Mouse (Mus musculus): ENCODE data around the gene Tgfbr1. TPM values are rescaled to one million over a fixed set of nuclear protein-coding genes. Genes with fewer than 3 reads are reported as not detected.
A peak's percentile ranks its signal among the peaks of the same experiment; 100 is the strongest.

Tgfbr1 gene
- polyA plus RNA-seq, 1 experiment from 2014 or later, result 48.6 TPM

- Histone ChIP-seq H3K4me1 (ENCODE audit: control insufficient read depth, insufficient read depth, low read length) (no peaks in the 10 kb centered on the region), H3K4me2 (ENCODE audit: low read depth, low read length) (peak overlapping the region; percentile 39; the same call in 1 of the 2 replicates), H3K9me3 (ENCODE audit: control insufficient read depth, low read length) (no peaks in the 10 kb centered on the region), H3K36me3 (ENCODE audit: control insufficient read depth, insufficient read depth, low read length) (no peaks in the 10 kb centered on the region), H3K27ac (replicated peaks; ENCODE audit: low read depth, low read length) (no peak overlapping the region), H3K4me3 (ENCODE audit: low read depth, low read length) (no peak overlapping the region), H3K9ac (ENCODE audit: low read depth, low read length) (0 out of 2 replicates have a peak overlapping the region, but pooled peaks have one; percentile 2), H3K27me3 (replicated peaks; ENCODE audit: control insufficient read depth, insufficient read depth, low read length) (no peaks in the 10 kb centered on the region)
- WGBS, result 38% methylated on average over 7 of the region's 7 CpGs
- ATAC-seq (ENCODE audit: low read depth) (no peak), DNase-seq (ENCODE audit: low spot score) (no peak)
Measured at GRCm38 (mm10) chr4:47420191-47420590, 67.2 kb downstream of the Tgfbr1 start.

GRCm38 (mm10) chr4:47422194-47422593 is 69.2 kb downstream of the Tgfbr1 start:
- no peak for DNase-seq (ENCODE audit: low spot score)
- no peaks in the 10 kb centered on the region for H3K4me1 ChIP-seq (ENCODE audit: control insufficient read depth, insufficient read depth, low read length)
- H3K27me3 ChIP-seq (replicated peaks; ENCODE audit: control insufficient read depth, insufficient read depth, low read length), result no peaks in the 10 kb centered on the region
- no peak overlapping the region for H3K4me3 ChIP-seq (ENCODE audit: low read depth, low read length)
- no peak overlapping the region for H3K4me2 ChIP-seq (ENCODE audit: low read depth, low read length)
- no peak for ATAC-seq (ENCODE audit: low read depth)
- no peak overlapping the region for H3K27ac ChIP-seq (replicated peaks; ENCODE audit: low read depth, low read length)
- 48% methylated on average over 3 of the region's 3 CpGs for WGBS
- no peaks in the 10 kb centered on the region for H3K9me3 ChIP-seq (ENCODE audit: control insufficient read depth, low read length)
- H3K36me3 ChIP-seq (ENCODE audit: control insufficient read depth, insufficient read depth, low read length), result no peaks in the 10 kb centered on the region
- no peak overlapping the region for H3K9ac ChIP-seq (ENCODE audit: low read depth, low read length)

- 89% methylated on average over 3 of the region's 3 CpGs for WGBS
- ATAC-seq (ENCODE audit: low read depth) (no peak), DNase-seq (ENCODE audit: low spot score) (no peak)
- Histone ChIP-seq H3K4me3 (ENCODE audit: low read depth, low read length) (no peak overlapping the region), H3K9ac (ENCODE audit: low read depth, low read length) (no peak overlapping the region), H3K27me3 (replicated peaks; ENCODE audit: control insufficient read depth, insufficient read depth, low read length) (no peaks in the 10 kb centered on the region), H3K36me3 (ENCODE audit: control insufficient read depth, insufficient read depth, low read length) (no peaks in the 10 kb centered on the region), H3K4me1 (ENCODE audit: control insufficient read depth, insufficient read depth, low read length) (no peaks in the 10 kb centered on the region), H3K27ac (replicated peaks; ENCODE audit: low read depth, low read length) (no peak overlapping the region), H3K9me3 (ENCODE audit: control insufficient read depth, low read length) (no peaks in the 10 kb centered on the region), H3K4me2 (ENCODE audit: low read depth, low read length) (no peak overlapping the region)
Measured at GRCm38 (mm10) chr4:47422946-47423345, 69.9 kb downstream of the Tgfbr1 start.

GRCm38 (mm10) chr4:47424376-47424775 is 71.4 kb downstream of the Tgfbr1 start:
- no peaks in the 10 kb centered on the region for H3K27me3 ChIP-seq (replicated peaks; ENCODE audit: control insufficient read depth, insufficient read depth, low read length)
- H3K4me1 ChIP-seq (ENCODE audit: control insufficient read depth, insufficient read depth, low read length), result no peaks in the 10 kb centered on the region
- no peak overlapping the region for H3K27ac ChIP-seq (replicated peaks; ENCODE audit: low read depth, low read length)
- no peak overlapping the region for H3K4me3 ChIP-seq (ENCODE audit: low read depth, low read length)
- no peak for DNase-seq (ENCODE audit: low spot score)
- no peak overlapping the region for H3K4me2 ChIP-seq (ENCODE audit: low read depth, low read length)
- no peak overlapping the region for H3K9ac ChIP-seq (ENCODE audit: low read depth, low read length)
- no peaks in the 10 kb centered on the region for H3K9me3 ChIP-seq (ENCODE audit: control insufficient read depth, low read length)
- H3K36me3 ChIP-seq (ENCODE audit: control insufficient read depth, insufficient read depth, low read length), result no peaks in the 10 kb centered on the region
- 29% methylated on average over 2 of the region's 2 CpGs for WGBS
- no peak for ATAC-seq (ENCODE audit: low read depth)

- DNase-seq (ENCODE audit: low spot score), result no peak
- no peaks in the 10 kb centered on the region for H3K36me3 ChIP-seq (ENCODE audit: control insufficient read depth, insufficient read depth, low read length)
- no peaks in the 10 kb centered on the region for H3K9me3 ChIP-seq (ENCODE audit: control insufficient read depth, low read length)
- H3K9ac ChIP-seq (ENCODE audit: low read depth, low read length), result no peak overlapping the region
- no peak overlapping the region for H3K4me2 ChIP-seq (ENCODE audit: low read depth, low read length)
- no peak for ATAC-seq (ENCODE audit: low read depth)
- H3K4me3 ChIP-seq (ENCODE audit: low read depth, low read length), result no peak overlapping the region
- 90% methylated on average over 16 of the region's 16 CpGs for WGBS
- H3K27me3 ChIP-seq (replicated peaks; ENCODE audit: control insufficient read depth, insufficient read depth, low read length), result no peaks in the 10 kb centered on the region
- H3K27ac ChIP-seq (replicated peaks; ENCODE audit: low read depth, low read length), result no peak overlapping the region
- H3K4me1 ChIP-seq (ENCODE audit: control insufficient read depth, insufficient read depth, low read length), result no peaks in the 10 kb centered on the region
Measured at GRCm38 (mm10) chr4:47425247-47425830, 72.3 kb downstream of the Tgfbr1 start.

- no peaks in the 10 kb centered on the region for H3K27me3 ChIP-seq (replicated peaks; ENCODE audit: control insufficient read depth, insufficient read depth, low read length)
- H3K4me1 ChIP-seq (ENCODE audit: control insufficient read depth, insufficient read depth, low read length), result no peaks in the 10 kb centered on the region
- H3K4me2 ChIP-seq (ENCODE audit: low read depth, low read length), result no peak overlapping the region
- 59% methylated on average over 3 of the region's 3 CpGs for WGBS
- H3K4me3 ChIP-seq (ENCODE audit: low read depth, low read length), result no peak overlapping the region
- no peaks in the 10 kb centered on the region for H3K36me3 ChIP-seq (ENCODE audit: control insufficient read depth, insufficient read depth, low read length)
- ATAC-seq (ENCODE audit: low read depth) (no peak), DNase-seq (ENCODE audit: low spot score) (no peak)
- H3K9me3 ChIP-seq (ENCODE audit: control insufficient read depth, low read length), result no peaks in the 10 kb centered on the region
- no peak overlapping the region for H3K27ac ChIP-seq (replicated peaks; ENCODE audit: low read depth, low read length)
- no peak overlapping the region for H3K9ac ChIP-seq (ENCODE audit: low read depth, low read length)
Measured at GRCm38 (mm10) chr4:47427606-47428005, 74.6 kb downstream of the Tgfbr1 start.

GRCm38 (mm10) chr4:47430557-47430956 is 77.5 kb downstream of the Tgfbr1 start:
- no peak overlapping the region for H3K4me2 ChIP-seq (ENCODE audit: low read depth, low read length)
- DNase-seq (ENCODE audit: low spot score) (peak; percentile 33), ATAC-seq (ENCODE audit: low read depth) (no peak)
- no peaks in the 10 kb centered on the region for H3K4me1 ChIP-seq (ENCODE audit: control insufficient read depth, insufficient read depth, low read length)
- H3K9ac ChIP-seq (ENCODE audit: low read depth, low read length), result no peak overlapping the region
- no peaks in the 10 kb centered on the region for H3K36me3 ChIP-seq (ENCODE audit: control insufficient read depth, insufficient read depth, low read length)
- 48% methylated on average over 6 of the region's 6 CpGs for WGBS
- no peak overlapping the region for H3K27ac ChIP-seq (replicated peaks; ENCODE audit: low read depth, low read length)
- H3K27me3 ChIP-seq (replicated peaks; ENCODE audit: control insufficient read depth, insufficient read depth, low read length), result no peaks in the 10 kb centered on the region
- no peaks in the 10 kb centered on the region for H3K9me3 ChIP-seq (ENCODE audit: control insufficient read depth, low read length)
- H3K4me3 ChIP-seq (ENCODE audit: low read depth, low read length), result no peak overlapping the region

GRCm38 (mm10) chr4:47431081-47431480 is 78.1 kb downstream of the Tgfbr1 start:
- no peak overlapping the region for H3K27ac ChIP-seq (replicated peaks; ENCODE audit: low read depth, low read length)
- H3K4me2 ChIP-seq (ENCODE audit: low read depth, low read length), result no peak overlapping the region
- no peak overlapping the region for H3K4me3 ChIP-seq (ENCODE audit: low read depth, low read length)
- no peak overlapping the region for H3K9ac ChIP-seq (ENCODE audit: low read depth, low read length)
- ATAC-seq (ENCODE audit: low read depth) (no peak), DNase-seq (ENCODE audit: low spot score) (no peak)
- H3K36me3 ChIP-seq (ENCODE audit: control insufficient read depth, insufficient read depth, low read length), result no peaks in the 10 kb centered on the region
- no peaks in the 10 kb centered on the region for H3K27me3 ChIP-seq (replicated peaks; ENCODE audit: control insufficient read depth, insufficient read depth, low read length)
- H3K4me1 ChIP-seq (ENCODE audit: control insufficient read depth, insufficient read depth, low read length), result no peaks in the 10 kb centered on the region
- H3K9me3 ChIP-seq (ENCODE audit: control insufficient read depth, low read length), result no peaks in the 10 kb centered on the region
- 88% methylated on average over 5 of the region's 5 CpGs for WGBS

GRCm38 (mm10) chr4:47432766-47433165 is 79.7 kb downstream of the Tgfbr1 start:
- 86% methylated on average over 5 of the region's 7 CpGs for WGBS
- no peak overlapping the region for H3K4me3 ChIP-seq (ENCODE audit: low read depth, low read length)
- no peak overlapping the region for H3K9ac ChIP-seq (ENCODE audit: low read depth, low read length)
- H3K36me3 ChIP-seq (ENCODE audit: control insufficient read depth, insufficient read depth, low read length), result no peaks in the 10 kb centered on the region
- H3K9me3 ChIP-seq (ENCODE audit: control insufficient read depth, low read length), result no peaks in the 10 kb centered on the region
- no peak for DNase-seq (ENCODE audit: low spot score)
- 0 out of 2 replicates have a peak, but pooled peaks cover 3% of the 10 kb centered on the region for H3K4me1 ChIP-seq (ENCODE audit: control insufficient read depth, insufficient read depth, low read length)
- no peak overlapping the region for H3K4me2 ChIP-seq (ENCODE audit: low read depth, low read length)
- ATAC-seq (ENCODE audit: low read depth), result no peak
- H3K27ac ChIP-seq (replicated peaks; ENCODE audit: low read depth, low read length), result no peak overlapping the region
- no peaks in the 10 kb centered on the region for H3K27me3 ChIP-seq (replicated peaks; ENCODE audit: control insufficient read depth, insufficient read depth, low read length)

Measured in embryonic facial prominence, embryonic 14.5 days (tissue).